Mouse (Mus musculus): ENCODE measurements at regions not wholly inside any gene's neighbourhood (a gene's known extent, or its start where the extent isn't known, plus 50 kb on each side); places are given as distances from the start of the nearest gene placed in this dataset.

- DNase-seq: no peak
Observed at GRCm38 (mm10) chrX:47330969-47331368, 561.8 kb downstream of the Smarca1 start.

GRCm38 (mm10) chrX:47328817-47329216 is 564.0 kb downstream of the Smarca1 start:
- peak; percentile 20 for DNase-seq

- no peak for DNase-seq
Observed at GRCm38 (mm10) chrX:47315810-47316209, 577.0 kb downstream of the Smarca1 start.

GRCm38 (mm10) chrX:47307140-47307539 is 585.6 kb downstream of the Smarca1 start:
- no peak for DNase-seq

- DNase-seq: no peak
Observed at GRCm38 (mm10) chrX:47303547-47303946, 589.2 kb downstream of the Smarca1 start.

- DNase-seq: peak; percentile 49
Observed at GRCm38 (mm10) chrX:47292548-47293147, 600.1 kb downstream of the Smarca1 start.
